Mouse (Mus musculus): ENCODE results near the gene E130308A19Rik. TPM values are rescaled to one million over a fixed set of nuclear protein-coding genes. Genes with fewer than 3 reads are reported as not detected.

E130308A19Rik gene
- 21.1 to 23.9 TPM (median 22.7 TPM) in 4 replicates for total RNA-seq (2023)

DNA sequence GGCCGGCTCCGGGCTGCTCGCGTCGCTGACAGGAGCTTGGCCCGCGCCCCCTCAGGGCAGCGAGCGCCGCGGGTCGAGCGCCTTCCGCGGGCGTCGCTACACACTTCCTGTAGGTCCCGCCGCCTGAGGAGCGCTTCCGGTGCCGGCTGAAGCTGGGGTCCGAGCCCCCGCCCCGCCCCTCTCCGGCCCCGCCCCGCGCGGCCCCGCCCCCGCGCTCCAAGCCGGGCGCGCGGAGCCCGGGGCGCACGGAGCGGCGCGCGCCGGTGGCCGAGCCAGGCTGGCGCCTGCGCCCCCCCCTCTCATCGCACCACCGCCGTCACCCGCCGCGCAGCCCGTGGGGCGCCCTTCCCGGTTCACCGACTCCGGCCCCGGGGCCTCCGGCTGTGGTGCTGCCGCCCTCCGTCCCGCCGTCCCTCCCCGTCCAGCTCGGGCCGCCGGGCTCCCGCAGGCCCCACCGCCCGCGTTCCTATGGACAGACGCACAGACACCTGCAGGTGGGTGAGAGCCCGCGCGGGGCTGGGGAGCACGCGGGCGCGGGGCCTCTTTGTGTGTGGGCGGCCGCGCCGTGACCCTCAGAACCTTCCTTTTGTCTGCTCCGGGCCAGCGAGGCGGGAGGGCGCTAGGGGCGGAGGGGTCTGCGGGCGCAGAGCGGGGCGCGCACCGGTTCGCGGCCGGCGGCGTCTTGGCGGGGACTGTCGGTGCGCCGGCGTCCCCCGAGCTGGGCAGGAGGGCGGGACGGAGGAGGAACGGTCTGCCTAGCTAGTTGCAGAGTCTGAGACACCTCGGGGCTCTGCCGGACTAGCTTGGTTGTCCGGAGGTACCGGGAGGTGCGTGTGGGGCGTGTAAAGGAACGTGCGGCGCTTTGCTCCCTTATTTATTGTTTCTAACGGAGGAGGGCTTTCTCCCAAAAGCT, at the start of gene E130308A19Rik:
E130308A19Rik (plus strand) TSS at position 214 of the 913 bp plus-strand sequence.

DNA sequence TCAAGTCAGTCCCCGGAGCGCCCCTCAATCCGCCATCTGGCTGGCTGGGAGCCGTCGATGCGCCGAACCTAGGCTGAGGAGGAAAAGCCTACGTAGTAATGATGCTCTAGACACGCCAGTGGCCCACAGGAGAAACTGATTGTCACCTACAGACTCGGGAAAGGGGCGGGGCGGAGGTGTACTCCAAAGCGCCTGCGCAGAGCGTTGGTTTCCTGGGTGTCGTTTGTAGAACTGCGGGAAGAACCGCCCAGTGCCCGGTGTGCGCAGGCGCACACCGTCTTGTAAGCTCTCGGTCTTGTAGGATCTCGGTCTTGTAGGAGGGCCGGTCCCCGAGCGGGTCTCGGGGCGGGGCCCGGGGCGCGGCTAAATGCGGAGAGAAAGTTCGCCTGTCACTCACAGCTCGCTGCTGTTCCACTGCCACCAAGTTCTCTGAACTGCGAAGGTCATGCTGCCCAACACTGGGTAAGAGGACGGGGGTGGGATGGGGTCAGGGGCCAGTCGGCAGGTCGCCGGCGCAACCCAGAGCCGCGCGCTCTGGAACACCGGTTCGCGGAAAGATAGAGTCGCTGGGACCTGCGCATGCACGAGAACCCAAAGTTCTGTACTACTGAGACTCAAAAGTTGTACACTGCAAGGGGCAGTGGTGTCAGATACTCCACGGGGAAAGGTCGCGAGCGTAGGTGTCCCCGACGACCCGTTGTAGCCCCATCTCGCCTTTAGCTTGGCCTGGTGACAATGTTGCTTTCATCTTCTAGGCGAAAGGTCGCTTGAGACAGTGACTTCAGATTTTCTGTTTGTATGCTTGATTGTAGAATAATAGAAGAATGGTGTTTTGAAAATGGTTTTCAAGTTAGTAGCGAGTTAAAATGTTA, 44.5 kb upstream of the E130308A19Rik start, which contains the start of gene Hsdl2:
Hsdl2 (plus strand) TSS at position 250 of the 872 bp plus-strand sequence.

GRCm38 (mm10) chr4:59801489-59801888, 175.5 kb downstream of the E130308A19Rik start, which contains the start of gene Inip:
Gene Inip, minus strand, starts transcription at chr4:59801589.

GRCm38 (mm10) chr4:59805181-59805967, 179.4 kb downstream of the E130308A19Rik start, which contains the start of gene Snx30:
Gene Snx30, plus strand, starts transcription at chr4:59805840.

Other genes starting within 250 kb of the E130308A19Rik start
- 73.2 to 86.6 TPM (median 80.0 TPM) in 4 replicates for gene Susd1, start 187.6 kb upstream of the E130308A19Rik start, total RNA-seq (2023)
- gene Ptbp3, start 76.8 kb upstream of the E130308A19Rik start, total RNA-seq (2023), result 317 to 357 TPM (median 328 TPM) in 4 replicates
- gene Hsdl2, start 44.6 kb upstream of the E130308A19Rik start, total RNA-seq (2023), result 19.2 to 22.6 TPM (median 20.1 TPM) in 4 replicates
- gene Inip, start 175.4 kb downstream of the E130308A19Rik start, total RNA-seq (2023), result 35.7 to 42.4 TPM (median 40.7 TPM) in 4 replicates
- 128 to 133 TPM (median 130 TPM) in 4 replicates for gene Snx30, start 179.6 kb downstream of the E130308A19Rik start, total RNA-seq (2023)